Mouse (Mus musculus): Measurements from ENCODE around the gene Alpl.
A peak's percentile ranks its signal among the peaks of the same experiment; 100 is the strongest.

The Alpl gene

DNA sequence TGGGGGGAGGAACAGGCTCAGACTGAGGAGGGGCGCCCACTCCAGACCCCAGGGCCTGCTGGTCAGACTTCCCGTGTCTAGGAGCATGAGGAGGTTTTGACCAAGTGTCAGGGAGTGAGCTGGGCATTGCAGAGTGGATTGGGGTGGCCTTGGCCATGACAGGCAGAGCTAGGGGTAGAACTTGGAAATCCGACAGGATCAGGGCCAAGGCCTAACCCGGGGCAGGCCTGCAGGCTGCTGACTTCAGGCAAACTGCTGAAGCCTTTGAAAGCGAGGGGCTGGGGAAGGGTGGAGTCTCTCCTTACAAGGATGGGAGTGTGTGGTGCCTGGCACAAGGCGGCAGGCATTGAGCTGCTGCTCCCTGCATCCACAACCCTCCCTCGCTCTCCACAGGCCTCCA is 79.2 kb downstream of the Alpl start:
- no peak for DNase-seq (ENCODE audit: low spot score)

DNA sequence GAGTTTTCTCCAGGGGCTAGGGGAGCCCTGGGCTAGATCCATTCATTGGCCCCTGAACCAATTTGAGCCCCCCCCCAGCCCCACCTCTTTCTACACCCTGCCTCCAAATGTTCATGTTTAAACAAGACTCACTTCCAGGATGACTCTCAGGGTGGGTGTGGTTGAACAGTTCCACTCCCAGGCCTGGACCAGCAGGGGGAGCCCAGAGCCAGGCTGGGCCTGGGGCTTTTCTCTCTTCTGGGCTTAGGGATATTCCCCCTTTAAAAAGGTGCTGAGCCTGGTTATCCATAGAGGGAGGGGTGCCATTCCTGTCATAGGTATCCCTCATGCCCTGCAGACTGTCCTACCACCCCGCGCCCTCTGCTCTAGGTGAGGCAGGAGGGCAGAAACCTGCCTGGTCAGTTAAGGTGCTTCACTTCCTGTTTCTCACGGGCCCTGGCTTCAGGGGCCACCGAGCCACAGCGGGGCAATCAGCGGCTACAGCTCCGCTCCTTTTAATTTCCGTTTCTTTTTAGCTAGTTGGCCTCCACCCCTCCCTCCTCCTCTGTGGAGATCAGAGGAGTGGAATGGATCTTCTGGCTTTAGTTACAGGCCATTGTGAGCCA is 82.1 kb downstream of the Alpl start:
- no peak for DNase-seq (ENCODE audit: low spot score)

DNA sequence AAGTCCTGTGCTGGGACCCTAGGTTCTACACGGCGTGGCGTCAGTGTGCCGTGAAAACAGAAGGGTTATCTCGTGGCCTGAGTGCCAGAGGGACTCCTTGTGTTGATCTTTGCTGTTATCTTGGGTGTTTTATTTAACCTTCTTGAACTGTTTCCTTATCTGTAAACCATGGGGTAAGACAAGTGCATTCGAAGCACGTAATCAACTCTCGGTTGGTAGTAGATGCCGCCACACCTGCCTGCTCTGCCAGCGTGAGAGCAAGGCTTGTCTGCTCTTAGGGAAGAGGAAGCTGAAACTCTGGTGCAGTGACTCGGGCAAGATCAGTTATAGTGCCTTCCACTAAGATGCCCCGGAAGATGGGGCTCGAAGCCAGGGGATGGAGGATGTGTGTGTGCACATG is 83.2 kb downstream of the Alpl start:
- DNase-seq (ENCODE audit: low spot score): no peak

DNA sequence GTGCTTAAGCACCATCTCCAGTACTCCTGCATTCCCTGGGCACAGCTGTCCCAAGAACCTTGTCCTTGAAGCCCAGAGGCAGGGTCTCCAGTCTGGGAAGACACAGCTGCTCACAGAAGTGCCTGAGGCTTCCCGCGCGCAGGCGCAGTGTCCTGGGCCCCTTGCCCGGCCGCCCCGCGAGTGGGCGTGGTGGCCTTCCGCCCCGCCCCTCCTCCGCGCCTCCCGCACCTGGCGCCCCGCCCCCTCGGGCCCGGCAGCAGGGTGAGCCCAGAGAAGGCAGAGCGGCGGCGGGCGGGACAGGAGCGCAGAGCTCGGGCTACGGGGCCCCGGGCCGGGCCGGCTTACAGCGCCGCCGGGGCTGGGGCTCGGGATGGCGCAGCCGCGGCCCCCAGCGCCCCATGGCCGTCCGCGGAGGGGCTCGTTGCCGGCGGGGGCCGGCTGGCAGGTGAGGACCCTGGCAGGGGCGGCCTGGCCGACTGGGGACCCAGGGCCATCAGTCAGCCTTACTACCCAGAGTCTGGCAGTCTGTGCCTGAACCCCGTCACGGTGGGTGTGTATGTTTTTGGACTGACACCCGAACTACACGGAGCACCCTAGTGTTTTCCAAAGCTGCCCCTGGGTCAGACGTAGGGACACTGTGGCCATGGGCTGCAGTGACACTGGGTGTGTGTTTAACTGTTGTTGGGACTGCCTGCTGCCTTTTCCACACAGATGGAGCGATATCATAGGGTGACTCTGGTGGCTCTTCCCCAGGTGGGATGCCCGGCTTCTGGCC is 88.8 kb downstream of the Alpl start:
- peak; percentile 68 for DNase-seq (ENCODE audit: low spot score)

DNA sequence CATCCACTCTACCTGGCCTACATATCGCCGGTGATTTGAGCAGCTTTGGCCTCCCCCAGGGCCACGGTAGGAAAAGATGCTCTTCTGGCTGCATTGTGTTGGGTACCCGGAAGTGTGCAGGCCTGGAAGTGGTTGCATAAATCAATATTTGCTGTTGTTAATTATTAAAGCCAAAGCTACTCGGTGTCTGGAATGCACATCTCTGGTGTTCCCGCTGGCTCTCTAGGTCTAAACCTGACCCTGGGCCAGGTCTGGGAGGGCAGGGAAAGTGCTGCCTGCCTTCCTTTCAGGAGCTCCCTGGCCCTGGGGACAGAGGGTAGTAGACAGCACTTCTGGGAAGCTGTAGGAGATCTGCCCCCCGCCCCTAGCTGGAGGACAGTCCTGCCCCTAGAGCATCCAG is 89.7 kb downstream of the Alpl start:
- no peak for DNase-seq (ENCODE audit: low spot score)

DNA sequence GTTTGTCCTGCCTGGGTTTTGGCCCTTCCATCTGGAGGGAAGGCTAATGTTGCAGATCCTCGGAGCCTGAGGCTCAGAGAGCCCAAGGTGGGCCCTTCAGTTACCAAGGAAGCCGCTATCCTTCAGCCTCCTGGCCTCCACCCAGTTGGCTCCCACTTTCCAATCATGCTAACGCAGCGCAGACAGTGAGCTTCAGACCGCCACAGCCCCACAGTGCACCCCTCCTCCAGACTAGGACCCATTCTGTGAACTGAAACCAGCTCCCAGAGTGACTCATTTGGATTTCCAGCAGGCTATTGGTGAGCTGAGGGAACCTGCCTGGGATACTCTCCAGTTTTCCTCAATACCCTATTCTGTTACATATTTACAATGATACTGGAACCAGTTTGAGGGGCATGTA is 90.8 kb downstream of the Alpl start:
- no peak for DNase-seq (ENCODE audit: low spot score)

DNA sequence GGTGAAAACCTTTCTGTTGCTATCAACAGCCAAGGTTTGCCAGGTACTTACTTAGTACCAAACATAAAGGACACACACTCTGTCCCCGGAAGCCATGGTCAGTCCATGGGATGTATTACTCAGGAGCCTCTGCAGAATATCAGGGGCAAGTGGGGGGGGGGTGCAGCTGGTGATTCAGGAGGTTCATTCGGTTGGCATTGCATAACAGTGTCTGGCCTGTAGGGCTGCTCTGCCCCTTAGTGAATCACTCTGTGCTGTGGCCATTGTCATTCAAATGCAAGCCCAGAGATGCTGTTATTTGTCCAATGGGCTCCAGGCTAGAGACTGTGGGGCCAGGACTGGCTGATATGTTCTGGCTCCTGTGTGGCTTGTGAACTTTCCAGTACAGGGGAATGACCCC is 91.6 kb downstream of the Alpl start:
- DNase-seq (ENCODE audit: low spot score): no peak

DNA sequence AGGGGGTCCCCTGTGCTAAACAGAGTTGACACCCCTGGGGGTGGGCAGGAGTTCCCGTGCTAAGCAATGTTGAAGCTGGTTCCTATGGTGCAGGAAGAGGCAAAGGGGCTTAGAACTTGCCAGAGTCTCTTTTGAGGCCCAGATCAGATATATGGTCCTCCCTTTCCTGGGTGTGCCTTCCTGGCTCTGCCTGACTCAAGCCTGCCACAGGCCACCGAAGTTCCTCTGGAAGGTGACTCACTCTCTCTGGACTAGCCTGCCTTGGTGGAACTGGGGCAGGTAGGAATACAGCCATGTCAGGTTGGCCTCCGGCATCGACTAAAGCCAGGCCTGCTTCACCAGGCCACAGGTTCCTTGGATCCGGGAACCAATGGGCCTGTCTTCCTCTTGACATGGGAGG is 93.1 kb downstream of the Alpl start:
- no peak for DNase-seq (ENCODE audit: low spot score)

DNA sequence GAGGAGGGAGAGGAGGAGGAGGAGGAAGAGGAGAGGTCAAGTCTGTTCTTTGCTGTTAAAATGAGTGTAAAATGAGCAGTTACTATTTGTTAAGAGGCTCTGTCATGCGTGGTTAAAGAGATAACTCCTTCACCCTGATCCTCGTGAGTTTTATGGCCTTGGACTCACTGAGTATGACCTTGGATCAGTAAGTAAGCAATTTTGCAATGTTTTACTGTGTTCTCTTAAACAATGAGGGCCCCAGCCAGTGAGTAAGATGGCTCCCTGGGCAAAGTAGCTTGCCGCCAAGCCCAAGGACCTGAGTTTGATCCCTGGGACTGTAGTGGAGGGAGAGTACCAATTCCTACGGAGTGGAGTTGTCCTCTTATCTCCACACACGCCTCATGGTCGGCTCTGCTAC is 95.2 kb downstream of the Alpl start:
- no peak for DNase-seq (ENCODE audit: low spot score)

DNA sequence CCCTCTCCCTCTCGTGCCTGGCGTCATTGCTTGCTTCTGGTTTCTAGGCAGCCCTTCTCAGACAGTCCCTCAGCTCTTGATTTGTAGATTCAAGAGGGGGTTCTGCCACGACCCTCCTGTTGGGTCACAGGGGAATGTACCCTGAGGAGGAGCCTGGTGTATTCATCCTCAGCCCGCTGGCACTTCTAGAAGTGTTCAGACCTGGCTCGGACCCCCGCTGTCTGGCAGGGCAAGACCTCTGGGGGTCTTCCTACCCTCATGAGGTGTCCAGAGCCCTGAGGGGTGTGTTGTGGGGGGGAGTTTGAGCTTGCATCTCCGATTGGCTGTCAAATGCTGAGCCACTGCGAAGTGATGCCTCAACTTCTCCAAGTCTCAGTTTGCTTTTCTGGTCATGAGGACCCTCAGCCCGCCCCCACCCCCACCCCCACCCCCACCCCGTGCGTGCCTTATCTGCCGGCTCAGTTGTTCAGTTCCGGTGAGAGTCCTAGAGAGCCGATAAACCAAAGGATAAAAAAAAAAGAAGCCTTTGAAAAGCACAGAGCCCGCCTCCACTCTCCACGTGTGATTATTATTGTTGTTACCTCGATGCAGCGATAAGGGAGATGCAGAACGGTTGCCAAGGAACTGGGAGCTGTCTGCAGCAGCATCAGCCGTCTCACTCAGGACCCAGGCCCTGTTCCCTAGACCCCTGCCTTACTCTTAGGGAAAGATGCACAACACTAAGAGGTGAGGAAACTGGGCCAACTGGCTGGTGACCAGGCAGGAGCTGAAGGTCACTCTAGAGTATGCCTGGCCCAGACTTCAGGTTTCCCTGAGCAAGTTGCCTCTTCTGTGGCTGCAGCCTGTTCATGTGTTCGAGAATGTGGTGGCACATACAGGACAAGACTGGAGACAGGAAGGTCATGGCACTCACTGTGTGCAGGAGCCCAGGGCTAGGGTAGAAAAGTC is 96.6 kb downstream of the Alpl start:
- DNase-seq (ENCODE audit: low spot score): no peak

DNA sequence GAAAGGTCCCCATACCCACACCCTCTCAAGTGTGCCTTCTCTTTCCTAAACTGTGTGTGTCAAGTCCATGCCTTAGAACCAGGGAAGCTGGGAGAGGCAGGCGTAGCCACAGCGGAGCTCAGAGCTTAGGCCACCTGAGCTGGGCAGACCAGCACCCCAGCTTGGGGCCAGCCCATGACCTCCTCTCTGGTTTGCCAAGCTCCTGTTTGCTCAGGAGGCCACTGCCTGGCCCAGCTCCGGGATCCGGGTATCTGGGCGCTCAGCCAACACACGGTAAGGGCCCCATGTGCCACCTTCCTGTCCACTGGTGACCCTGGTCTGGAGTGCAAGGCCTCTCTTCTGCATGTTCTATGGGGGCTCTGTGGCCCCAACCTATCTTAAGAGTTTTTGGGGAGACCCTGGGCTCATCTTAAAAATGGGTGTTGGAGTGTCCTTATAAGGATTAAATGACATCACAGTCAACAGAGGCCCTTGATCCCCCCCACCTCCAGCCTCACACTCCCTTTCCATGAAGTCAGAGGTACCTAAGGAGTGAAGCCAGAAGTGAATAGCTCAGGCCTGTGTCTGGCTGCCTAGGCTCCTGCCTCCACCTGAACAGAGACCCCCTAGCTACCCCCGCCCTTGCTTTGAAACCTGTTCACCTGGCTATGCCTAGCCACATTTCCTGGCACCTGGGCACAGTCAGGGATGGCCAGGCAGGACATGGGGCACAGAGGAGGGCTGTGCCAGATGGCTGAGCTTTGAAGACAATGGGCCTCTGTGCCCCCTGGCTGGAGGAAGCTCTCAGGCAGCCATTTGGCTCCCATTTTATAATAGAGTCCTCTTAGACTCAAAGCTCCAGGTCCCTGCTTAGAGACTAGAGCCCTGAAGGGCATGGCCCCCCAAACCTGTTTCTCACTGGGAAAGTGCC is 97.9 kb downstream of the Alpl start:
- DNase-seq (ENCODE audit: low spot score): no peak

DNA sequence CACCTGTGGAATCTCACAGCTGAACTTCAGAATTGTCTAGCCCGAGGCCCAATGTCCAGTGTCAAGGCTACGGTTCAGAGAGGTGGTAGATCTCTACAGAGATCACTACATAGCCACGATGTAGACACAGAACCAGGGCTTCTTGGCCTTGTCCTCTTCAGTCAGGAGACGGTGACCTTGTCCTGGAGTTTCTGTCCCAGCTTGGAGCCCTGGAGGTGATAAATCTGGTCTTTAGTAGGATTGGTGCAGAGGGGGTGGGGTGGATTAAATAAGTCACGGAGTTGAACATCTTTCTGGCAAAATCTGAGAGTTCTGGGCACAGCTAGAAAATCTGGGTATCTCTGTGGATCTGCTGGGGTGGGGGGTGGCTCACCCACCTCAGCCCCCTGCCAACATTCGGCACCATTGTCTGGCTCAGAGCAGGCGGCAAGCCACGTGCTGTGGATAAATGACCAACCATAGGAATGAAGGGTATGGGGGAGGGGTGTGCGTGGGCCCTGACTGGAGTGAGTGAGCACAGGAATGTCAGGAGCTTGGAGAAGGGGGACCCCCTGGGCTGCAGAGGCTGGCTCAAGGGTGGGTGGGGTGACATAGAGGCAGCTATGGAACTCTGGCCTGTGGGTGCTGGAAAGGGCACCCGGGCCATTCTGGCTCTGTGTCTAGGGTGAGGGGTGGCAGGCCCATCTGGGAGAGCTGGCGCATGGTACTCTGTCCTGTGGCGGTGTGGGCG is 98.9 kb downstream of the Alpl start:
- no peak for DNase-seq (ENCODE audit: low spot score)

DNA sequence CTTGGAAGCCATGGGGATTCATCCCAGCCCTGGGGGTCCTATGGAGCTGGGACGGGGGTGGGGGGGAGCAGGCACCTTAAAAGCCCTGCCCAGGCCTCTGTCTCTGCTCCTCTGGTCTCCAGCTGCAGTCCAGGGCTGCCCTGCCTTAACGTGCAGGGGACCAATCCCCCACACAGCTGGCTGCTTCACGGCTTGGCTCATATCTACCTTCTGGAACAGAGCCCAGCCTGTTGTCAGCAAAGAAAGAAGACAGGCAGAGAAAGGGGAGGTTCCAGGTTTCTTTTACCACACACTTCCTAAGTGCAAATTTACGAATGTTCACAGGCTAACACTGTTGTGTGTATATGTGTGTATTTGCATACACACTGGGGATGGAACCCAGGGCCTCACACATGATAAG is 100.3 kb downstream of the Alpl start:
- DNase-seq (ENCODE audit: low spot score): no peak

DNA sequence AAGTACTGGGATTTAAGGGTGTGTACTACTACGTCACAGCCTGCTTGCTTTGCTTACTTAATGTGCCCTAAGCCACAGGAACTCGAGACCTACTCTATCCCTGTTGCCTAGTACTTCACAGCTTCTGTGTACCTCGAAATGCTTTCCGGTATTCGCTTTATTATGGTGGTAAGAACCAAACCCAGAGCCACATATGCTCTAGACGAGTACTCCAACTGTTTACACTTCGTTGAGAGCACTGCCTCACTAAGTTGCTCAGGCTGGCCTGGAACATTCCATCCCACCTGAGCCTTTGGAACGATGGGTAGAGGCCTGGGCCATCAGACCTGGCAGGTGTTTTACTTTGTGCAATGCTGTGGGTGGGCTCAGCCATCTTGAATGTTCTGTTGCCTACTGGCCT is 100.9 kb downstream of the Alpl start:
- no peak for DNase-seq (ENCODE audit: low spot score)

DNA sequence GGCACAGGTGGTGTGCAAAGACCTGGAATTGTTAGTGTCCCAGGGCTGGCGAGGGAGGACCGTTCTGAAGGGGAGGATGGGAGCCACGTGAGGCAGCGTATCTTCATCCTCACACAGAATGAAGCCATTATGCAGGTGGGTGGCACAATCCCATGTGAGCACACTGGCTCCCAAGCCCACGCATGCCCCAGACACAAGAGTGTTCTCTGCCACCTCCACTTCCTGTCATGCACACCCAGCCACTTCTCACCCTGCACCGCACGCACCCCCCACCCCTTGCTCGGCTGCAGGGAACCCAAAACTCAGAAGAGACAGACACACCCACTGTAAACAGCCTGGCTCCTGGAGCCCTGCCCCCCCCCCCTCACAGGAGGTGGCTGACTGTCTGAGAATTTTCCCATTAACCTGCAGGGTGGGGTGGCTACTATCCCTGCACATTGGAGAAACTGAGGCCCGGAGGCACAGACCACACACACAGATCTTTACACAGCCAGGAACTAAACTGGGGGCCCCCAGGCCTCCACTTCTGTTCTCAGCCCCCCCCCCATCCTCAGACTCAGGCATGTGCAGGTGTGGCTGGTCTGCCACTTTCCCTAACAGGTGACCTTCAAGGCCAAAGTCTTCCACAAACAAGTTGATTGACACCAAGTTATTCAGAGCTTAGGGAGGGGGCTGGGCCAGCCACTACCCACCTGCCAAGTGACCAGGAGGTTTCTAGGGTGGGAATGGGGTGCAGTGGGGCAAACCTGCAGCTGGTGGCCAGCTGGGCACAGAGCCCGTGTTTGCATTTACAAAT is 103.9 kb downstream of the Alpl start:
- DNase-seq (ENCODE audit: low spot score): no peak

Measured in adipocyte (in vitro differentiated cells).